Mouse (Mus musculus): Measurements from ENCODE around the gene Cfc1. TPM values are rescaled to one million over a fixed set of nuclear protein-coding genes. Genes with fewer than 3 reads are reported as not detected.

Cfc1 gene
- not detected for polyA plus RNA-seq (2014; fragmentation: Illumina TruSeq; extraction: RNeasy Lipid Tissue Mini Kit (QIAGEN cat#74804); ENCODE audit: low read depth, low replicate concordance)

DNA sequence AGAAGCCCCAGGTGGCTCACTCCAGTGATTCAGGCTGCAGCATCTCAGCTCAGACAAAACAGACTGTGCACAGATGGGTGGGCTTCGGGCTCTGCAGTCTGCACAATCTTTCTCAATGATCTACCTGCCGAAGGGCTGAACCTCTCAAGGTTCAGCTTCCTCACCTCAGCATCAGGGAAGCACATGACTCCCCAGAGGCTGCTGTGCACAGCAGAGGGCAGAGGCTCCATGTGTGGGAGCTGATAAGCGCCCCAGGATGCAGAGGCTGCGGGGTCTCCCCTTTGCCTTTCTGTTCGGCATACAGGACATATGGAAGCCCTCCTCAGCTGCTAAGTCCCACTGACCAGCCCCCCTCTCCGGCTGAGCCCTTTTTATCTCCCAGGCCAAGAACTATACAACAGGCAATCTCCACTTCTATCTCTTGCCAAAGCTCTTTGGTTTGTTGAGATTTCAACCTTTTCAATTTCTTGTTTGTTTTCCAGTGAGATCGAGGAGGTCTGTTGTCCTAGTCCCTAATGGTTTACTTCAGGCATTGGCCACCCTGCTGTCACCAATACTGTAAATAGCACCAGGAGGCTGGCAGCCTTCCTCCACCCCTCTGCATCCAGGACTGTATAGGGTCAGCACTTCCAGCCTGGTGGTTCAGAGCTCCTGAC lies at the start of gene Cfc1:
Gene Cfc1 (plus strand): TSS at position 606 of the 656 bp plus-strand sequence.

DNA sequence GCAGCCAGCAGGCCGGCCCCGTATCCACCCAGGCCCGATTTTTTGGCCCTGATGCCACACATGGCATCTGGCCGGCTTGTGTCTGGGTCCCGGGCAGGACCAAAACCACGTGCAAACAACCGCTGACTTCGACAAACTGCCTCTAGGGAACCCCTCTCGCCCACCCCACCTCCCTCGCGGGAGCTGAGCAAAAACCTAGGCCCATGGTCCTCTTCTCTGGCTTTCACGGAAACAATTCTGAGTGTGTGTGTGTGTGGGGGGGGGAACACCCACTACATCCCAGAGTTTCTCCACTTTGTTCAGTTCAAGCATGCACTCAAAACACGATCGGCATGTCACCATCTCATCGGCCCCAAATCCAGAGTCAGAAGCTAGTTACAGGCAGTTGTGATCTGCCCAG lies 25.4 kb downstream of the Cfc1 start, which contains the start of gene Prss40:
Gene Prss40 (minus strand): TSS at position 101 of the 400 bp plus-strand sequence.

DNA sequence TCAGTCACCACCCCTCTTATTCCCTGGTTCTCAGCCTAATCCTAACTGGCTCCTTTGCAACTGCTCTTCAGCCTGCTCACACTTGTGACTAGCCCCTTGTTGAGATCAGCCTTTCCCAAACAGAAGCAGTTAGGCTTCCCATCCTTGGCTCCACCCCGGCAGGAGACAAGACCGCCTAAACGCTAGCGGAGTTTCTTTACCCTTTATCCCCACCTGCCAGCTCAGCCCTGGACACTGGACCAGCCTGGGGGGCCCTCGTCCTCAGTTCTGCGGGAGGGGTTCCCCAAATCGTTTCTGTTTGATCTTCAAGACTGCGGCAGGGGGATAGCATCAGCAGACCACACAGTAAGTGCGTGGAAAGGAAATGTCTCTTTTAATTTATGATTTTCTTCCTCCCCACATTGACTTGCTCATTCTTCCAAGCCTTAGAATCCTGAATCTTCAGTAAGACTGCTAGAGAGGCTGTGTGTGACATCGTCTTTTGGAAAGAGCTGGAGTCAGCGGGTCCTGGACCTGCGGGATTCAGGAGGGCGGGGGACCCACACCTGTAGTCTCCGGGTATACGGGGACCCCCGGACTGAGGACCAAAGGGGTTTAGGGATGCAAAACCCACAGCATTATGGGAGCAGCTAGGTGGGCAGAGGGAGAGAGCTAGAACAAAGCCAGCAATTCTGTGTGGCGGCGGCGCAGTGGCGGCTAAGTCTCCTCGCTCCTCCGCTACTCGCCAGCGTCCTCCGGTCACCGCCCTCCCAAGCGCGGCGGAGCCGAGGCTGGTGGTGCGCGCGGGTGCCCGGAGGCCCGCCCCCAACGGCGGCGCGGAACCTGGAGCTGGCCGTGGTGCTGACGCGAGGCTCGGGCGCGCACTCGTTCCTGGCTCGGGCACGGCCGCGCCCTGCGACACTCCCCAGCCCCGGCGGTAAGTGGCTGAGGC lies 43.7 kb downstream of the Cfc1 start, which contains the start of gene Amer3:
Gene Amer3 (plus strand): TSS at position 807 of the 931 bp plus-strand sequence.

Other genes with a start within 250 kb of the Cfc1 start
- 22.2 TPM for gene Ccdc115, start 96.0 kb upstream of the Cfc1 start, polyA plus RNA-seq (2014; fragmentation: Illumina TruSeq; extraction: RNeasy Lipid Tissue Mini Kit (QIAGEN cat#74804); ENCODE audit: low read depth, low replicate concordance)
- 13.7 TPM for gene Imp4, start 95.8 kb upstream of the Cfc1 start, polyA plus RNA-seq (2014; fragmentation: Illumina TruSeq; extraction: RNeasy Lipid Tissue Mini Kit (QIAGEN cat#74804); ENCODE audit: low read depth, low replicate concordance)
- 6.1 TPM for gene Ptpn18, start 75.9 kb upstream of the Cfc1 start, polyA plus RNA-seq (2014; fragmentation: Illumina TruSeq; extraction: RNeasy Lipid Tissue Mini Kit (QIAGEN cat#74804); ENCODE audit: low read depth, low replicate concordance)
- not detected for gene Prss39, start 37.2 kb upstream of the Cfc1 start, polyA plus RNA-seq (2014; fragmentation: Illumina TruSeq; extraction: RNeasy Lipid Tissue Mini Kit (QIAGEN cat#74804); ENCODE audit: low read depth, low replicate concordance)
- gene Prss40, start 25.3 kb downstream of the Cfc1 start, polyA plus RNA-seq (2014; fragmentation: Illumina TruSeq; extraction: RNeasy Lipid Tissue Mini Kit (QIAGEN cat#74804); ENCODE audit: low read depth, low replicate concordance) = not detected
- gene Amer3, start 44.0 kb downstream of the Cfc1 start, polyA plus RNA-seq (2014; fragmentation: Illumina TruSeq; extraction: RNeasy Lipid Tissue Mini Kit (QIAGEN cat#74804); ENCODE audit: low read depth, low replicate concordance) = not detected